Mouse (Mus musculus) spleen, postnatal 4 days (tissue): ENCODE data around the gene Klhl31.

Experiments used
- DNase-seq, 2 experiments: peaks; one replicate each; pipeline ENCODE4 v3.0.0; 2022; ENCODE audit warnings: low spot score in 2 of 2

Klhl31 gene

GRCm38 (mm10) chr9:77703476-77703875 lies 67.2 kb downstream of the Klhl31 start:
- DNase-seq: no peak

GRCm38 (mm10) chr9:77704108-77704507 lies 67.8 kb downstream of the Klhl31 start:
- no peak for DNase-seq

- DNase-seq: no peak
Measured at GRCm38 (mm10) chr9:77706515-77706914, 70.2 kb downstream of the Klhl31 start.

- DNase-seq: no peak
Measured at GRCm38 (mm10) chr9:77707433-77708139, 71.3 kb downstream of the Klhl31 start.

- DNase-seq: no peak
Measured at GRCm38 (mm10) chr9:77708950-77709349, 72.7 kb downstream of the Klhl31 start.
